ENCODE assay signal across 10 mouse cellular contexts in the genomic region with DNA sequence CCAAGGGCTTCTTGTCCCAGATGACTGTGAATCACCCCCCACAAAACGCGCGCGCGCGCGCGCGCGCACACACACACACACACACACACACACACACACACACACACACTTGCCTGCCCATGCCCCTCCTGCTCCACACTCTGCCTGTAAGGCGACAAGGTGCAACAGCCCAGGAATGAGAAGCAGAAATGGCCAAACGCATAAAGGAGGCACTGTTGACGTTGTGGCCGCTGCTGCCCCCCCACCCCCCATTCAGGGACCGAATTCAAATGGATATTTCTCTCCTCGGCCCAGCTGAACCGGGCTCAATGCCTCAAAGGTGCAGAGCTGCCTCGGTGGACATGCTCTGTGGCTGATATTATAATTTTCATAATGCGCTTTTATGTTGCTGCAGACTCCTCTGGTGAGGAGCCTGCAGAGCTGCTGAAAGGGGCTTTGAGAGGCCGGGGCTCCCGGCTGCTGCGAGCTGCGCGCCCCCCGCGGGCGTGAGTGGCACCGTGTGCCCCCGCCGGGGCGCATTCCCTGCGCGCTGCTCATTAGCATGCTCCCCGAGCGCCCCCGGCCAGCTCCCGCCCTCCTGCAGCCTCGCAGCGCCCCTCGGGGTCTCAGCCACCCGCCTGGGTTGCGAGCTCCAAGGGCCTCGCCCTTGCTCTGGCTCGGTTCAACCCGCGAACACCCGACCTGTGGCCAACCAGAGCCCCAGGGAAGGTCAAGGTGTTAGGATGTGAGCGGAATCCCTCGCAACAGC. TPM values are rescaled to one million over a fixed set of nuclear protein-coding genes. Genes with fewer than 3 reads are reported as not detected.
DNase-seq lines count a peak whose midpoint lies in the region; ATAC-seq and TF ChIP-seq lines count a peak whose summit lies in the region.
"Had no signal": no experiment of that assay in that cellular context is flagged by ENCODE, and none has a peak within 500 bp of the region (broad histone marks: within the 10 kb centered on the region; RNA-seq: fewer than 3 reads in every experiment).

No protein-coding gene starts in this region.

- no peak for TF ChIP-seq CTCF in stomach, postnatal 0 days (IDR thresholded peaks at IDR 0.05; ENCODE audit: low read depth)

- DNase-seq in stomach, postnatal 0 days (ENCODE audit: low spot score): no peak
- no peak for DNase-seq in gastrocnemius, adult 8-10 months (ENCODE audit: low spot score in 2 of 2)
- DNase-seq in lung, postnatal 4 days: no peak
- DNase-seq: kidney, postnatal 10 days had no signal

- under 1% methylated on average over 49 of the region's 49 CpGs for WGBS in stomach, embryonic 14.5 days
- 2% methylated on average over 49 of the region's 49 CpGs for WGBS in stomach, postnatal 0 days
- WGBS in forebrain, embryonic 13.5 days: under 1% methylated on average over 49 of the region's 49 CpGs
- under 1% methylated on average over 48 of the region's 49 CpGs for WGBS in limb, embryonic 13.5 days
- WGBS in stomach, embryonic 16.5 days: under 1% methylated on average over 49 of the region's 49 CpGs

- no peak for ATAC-seq in stomach, embryonic 14.5 days (ENCODE audit: insufficient number of reproducible peaks, insufficient read depth, low FRiP score, low read depth)
- ATAC-seq in stomach, postnatal 0 days (ENCODE audit: low FRiP score, low TSS enrichment): no peak
- ATAC-seq in forebrain, embryonic 13.5 days: peak; percentile 63
- ATAC-seq in limb, embryonic 13.5 days (ENCODE audit: low FRiP score, low read depth): no peak
- no peak for ATAC-seq in stomach, embryonic 16.5 days (ENCODE audit: insufficient read depth, low FRiP score)
- ATAC-seq: Patski had no signal

- no peaks in the 10 kb centered on the region for H3K9me3 ChIP-seq in stomach, embryonic 14.5 days (ENCODE audit: control insufficient read depth, low read depth, low read length)
- H3K9me3 ChIP-seq in stomach, postnatal 0 days (ENCODE audit: control insufficient read depth, low read length): no peaks in the 10 kb centered on the region
- no peaks in the 10 kb centered on the region for H3K9me3 ChIP-seq in forebrain, embryonic 13.5 days (replicated peaks)
- no peaks in the 10 kb centered on the region for H3K9me3 ChIP-seq in limb, embryonic 13.5 days
- no peaks in the 10 kb centered on the region for H3K9me3 ChIP-seq in stomach, embryonic 16.5 days (replicated peaks; ENCODE audit: control insufficient read depth, low read length)

- no peaks in the 10 kb centered on the region for H3K36me3 ChIP-seq in stomach, embryonic 14.5 days (ENCODE audit: control insufficient read depth, insufficient read depth, low read length)
- no peaks in the 10 kb centered on the region for H3K36me3 ChIP-seq in stomach, postnatal 0 days (ENCODE audit: control insufficient read depth, insufficient read depth, low read length)
- no peaks in the 10 kb centered on the region for H3K36me3 ChIP-seq in forebrain, embryonic 13.5 days (ENCODE audit: poor library complexity, severe bottlenecking)
- no peaks in the 10 kb centered on the region for H3K36me3 ChIP-seq in limb, embryonic 13.5 days
- H3K36me3 ChIP-seq in stomach, embryonic 16.5 days (ENCODE audit: control insufficient read depth, insufficient read depth, low read length): no peaks in the 10 kb centered on the region

- TF ChIP-seq EP300 in stomach, postnatal 0 days (optimal IDR thresholded peaks at IDR 0.05): no peak

- no peak overlapping the region for H3K4me2 ChIP-seq in stomach, embryonic 14.5 days (replicated peaks; ENCODE audit: low read depth, low read length)
- H3K4me2 ChIP-seq in stomach, postnatal 0 days (replicated peaks; ENCODE audit: low read depth): no peak overlapping the region
- H3K4me2 ChIP-seq in forebrain, embryonic 13.5 days: peak overlapping the region; percentile 71
- peak overlapping the region; percentile 59 for H3K4me2 ChIP-seq in limb, embryonic 13.5 days (replicated peaks)
- H3K4me2 ChIP-seq in stomach, embryonic 16.5 days (ENCODE audit: low read depth, low read length): peak overlapping the region; percentile 21; the same call in 1 of the 2 replicates

- no peaks in the 10 kb centered on the region for H3K4me1 ChIP-seq in stomach, embryonic 14.5 days (ENCODE audit: control insufficient read depth, insufficient read depth, low read length)
- no peaks in the 10 kb centered on the region for H3K4me1 ChIP-seq in stomach, postnatal 0 days (replicated peaks; ENCODE audit: control insufficient read depth, insufficient read depth)
- H3K4me1 ChIP-seq in forebrain, embryonic 13.5 days: peaks cover 18% of the 10 kb centered on the region
- peaks cover 18% of the 10 kb centered on the region for H3K4me1 ChIP-seq in limb, embryonic 13.5 days
- no peaks in the 10 kb centered on the region for H3K4me1 ChIP-seq in stomach, embryonic 16.5 days (ENCODE audit: control insufficient read depth, insufficient read depth, low read length)

- peak overlapping the region; percentile 3; the same call in 1 of the 2 replicates for H3K27ac ChIP-seq in stomach, embryonic 14.5 days (ENCODE audit: low read length)
- no peak overlapping the region for H3K27ac ChIP-seq in stomach, postnatal 0 days (replicated peaks)
- H3K27ac ChIP-seq in forebrain, embryonic 13.5 days: no peak overlapping the region
- no peak overlapping the region for H3K27ac ChIP-seq in limb, embryonic 13.5 days
- H3K27ac ChIP-seq in stomach, embryonic 16.5 days (ENCODE audit: low read length): 0 out of 2 replicates have a peak overlapping the region, but pooled peaks have one; percentile 11

- no peak overlapping the region for H3K4me3 ChIP-seq in stomach, embryonic 14.5 days (ENCODE audit: low read depth, low read length)
- no peak overlapping the region for H3K4me3 ChIP-seq in stomach, postnatal 0 days (ENCODE audit: low read depth, low read length)
- H3K4me3 ChIP-seq in forebrain, embryonic 13.5 days: peak overlapping the region; percentile 35
- H3K4me3 ChIP-seq in limb, embryonic 13.5 days: peak overlapping the region; percentile 29
- no peak overlapping the region; the same call in 1 of the 2 replicates for H3K4me3 ChIP-seq in stomach, embryonic 16.5 days (replicated peaks; ENCODE audit: low read length)
- H3K4me3 ChIP-seq: erythroblast, embryonic 14.5 days had no signal

- H3K27me3 ChIP-seq in stomach, embryonic 14.5 days (ENCODE audit: control insufficient read depth, insufficient read depth, low read length): peaks cover 53% of the 10 kb centered on the region
- peaks cover 13% of the 10 kb centered on the region; the same call in 1 of the 2 replicates for H3K27me3 ChIP-seq in stomach, postnatal 0 days (ENCODE audit: control insufficient read depth, insufficient read depth, low read length)
- peaks cover 92% of the 10 kb centered on the region for H3K27me3 ChIP-seq in forebrain, embryonic 13.5 days
- peaks cover 95% of the 10 kb centered on the region for H3K27me3 ChIP-seq in limb, embryonic 13.5 days
- peaks cover 77% of the 10 kb centered on the region for H3K27me3 ChIP-seq in stomach, embryonic 16.5 days (ENCODE audit: control insufficient read depth, insufficient read depth, low read length)

- H3K9ac ChIP-seq in stomach, embryonic 14.5 days (replicated peaks; ENCODE audit: low read depth, low read length): no peak overlapping the region
- no peak overlapping the region for H3K9ac ChIP-seq in stomach, postnatal 0 days (ENCODE audit: low read length)
- H3K9ac ChIP-seq in forebrain, embryonic 13.5 days: peak overlapping the region; percentile 40; the same call in 1 of the 2 replicates
- 0 out of 2 replicates have a peak overlapping the region, but pooled peaks have one; percentile 45 for H3K9ac ChIP-seq in limb, embryonic 13.5 days
- H3K9ac ChIP-seq in stomach, embryonic 16.5 days (ENCODE audit: low read length): no peak overlapping the region

RNA-seq across cellular contexts. Expression of a gene that starts 44.2 kb away (rescaled TPM):
- 79.1 and 83.3 TPM in 2 replicates for polyA plus RNA-seq in stomach, embryonic 14.5 days (2014; fragmentation: Nextera tagmentation; extraction: Ambion mirVana)
- 98.1 and 106 TPM in 2 replicates for polyA plus RNA-seq in stomach, postnatal 0 days (2015; fragmentation: Nextera tagmentation; extraction: Ambion mirVana)
- 106 and 115 TPM in 2 replicates for polyA plus RNA-seq in forebrain, embryonic 13.5 days (2015; fragmentation: Nextera tagmentation; extraction: Ambion mirVana)
- 73.4 and 82.0 TPM in 2 replicates for polyA plus RNA-seq in limb, embryonic 13.5 days (2015; fragmentation: Nextera tagmentation; extraction: Ambion mirVana)
- polyA plus RNA-seq in stomach, embryonic 16.5 days (2015; fragmentation: Nextera tagmentation; extraction: Ambion mirVana): 95.7 and 97.9 TPM in 2 replicates
- total RNA-seq in gastrocnemius, adult 8-10 months (2022): 10 to 100 TPM; 18.0 to 20.9 (median 19.7) TPM

Comparison
In these comparisons a context has a peak if more than half of its experiments do, and no peak if none do; other contexts are left out.
1. H3K27ac ChIP-seq: peak in stomach, embryonic 14.5 days (single experiment) and stomach, embryonic 16.5 days (single experiment); none in stomach, postnatal 0 days (single experiment), forebrain, embryonic 13.5 days (single experiment) and limb, embryonic 13.5 days (single experiment).
2. H3K4me2 ChIP-seq: peak in forebrain, embryonic 13.5 days (single experiment), limb, embryonic 13.5 days (single experiment) and stomach, embryonic 16.5 days (single experiment); none in stomach, embryonic 14.5 days (single experiment) and stomach, postnatal 0 days (single experiment).
3. H3K4me3 ChIP-seq: peak in forebrain, embryonic 13.5 days (single experiment) and limb, embryonic 13.5 days (single experiment); none in stomach, embryonic 14.5 days (single experiment), stomach, postnatal 0 days (single experiment) and stomach, embryonic 16.5 days (single experiment).
4. H3K9ac ChIP-seq: peak in forebrain, embryonic 13.5 days (single experiment) and limb, embryonic 13.5 days (single experiment); none in stomach, embryonic 14.5 days (single experiment), stomach, postnatal 0 days (single experiment) and stomach, embryonic 16.5 days (single experiment).